Mouse (Mus musculus): ENCODE data around the gene Slc16a1.

Gene Slc16a1

DNA sequence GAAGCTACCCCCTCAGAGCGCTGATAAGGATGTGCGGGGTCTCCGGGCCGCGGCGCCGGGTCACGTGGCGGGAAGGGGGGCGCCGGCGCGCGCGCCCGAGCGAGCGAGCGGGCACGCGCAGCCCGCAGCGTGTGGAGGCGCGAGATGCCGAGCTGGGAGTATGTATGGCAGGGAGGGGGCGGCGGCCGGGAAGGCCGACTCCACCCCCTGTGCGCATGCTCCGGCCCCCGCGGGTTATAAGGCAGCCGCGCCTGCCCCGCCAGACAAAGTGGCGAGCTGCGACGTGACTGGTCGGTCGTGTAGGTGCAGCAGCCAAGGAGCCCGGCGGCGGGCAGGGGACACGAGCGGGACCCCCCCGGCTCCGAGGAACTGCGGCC, at the start of gene Slc16a1:
TSS of gene Slc16a1 (plus strand) at position 266 of the 377 bp plus-strand sequence.
- DNase-seq (ENCODE audit: low read depth, low spot score), result peak; percentile 93

DNA sequence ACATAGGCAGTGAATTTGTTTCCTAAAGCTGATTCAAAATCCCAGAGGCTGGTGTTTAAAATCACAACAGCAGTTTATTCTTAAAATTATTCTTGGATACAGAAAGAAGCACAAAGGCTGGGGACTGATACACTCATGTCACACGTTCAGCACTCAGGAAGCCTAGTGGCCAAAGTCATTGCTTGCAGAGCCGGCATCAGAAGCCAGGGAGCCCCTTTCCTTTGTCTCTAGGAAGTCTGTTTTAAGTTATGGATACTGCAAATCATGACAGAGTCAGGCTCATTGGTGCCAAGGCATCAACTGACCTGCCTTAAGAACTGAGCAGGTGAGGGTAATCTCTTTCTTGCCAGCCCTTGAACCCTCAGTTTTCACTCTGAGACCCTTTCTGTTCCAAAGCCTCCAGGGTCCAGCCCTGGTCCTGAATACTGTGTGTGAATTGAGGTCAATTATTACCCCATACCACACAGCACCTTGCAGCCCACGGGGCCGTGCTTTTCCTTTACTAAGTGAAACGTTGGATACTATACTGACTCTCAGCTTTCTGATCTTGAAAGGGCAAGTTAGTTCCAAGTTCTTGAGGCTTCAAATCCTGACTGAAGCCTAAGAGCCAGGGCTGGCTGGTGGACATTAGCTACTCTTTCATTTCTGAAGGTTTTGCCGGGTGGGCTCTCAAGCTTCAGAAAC, 41.9 kb upstream of the Slc16a1 start:
- no peak for DNase-seq (ENCODE audit: low read depth, low spot score)

DNA sequence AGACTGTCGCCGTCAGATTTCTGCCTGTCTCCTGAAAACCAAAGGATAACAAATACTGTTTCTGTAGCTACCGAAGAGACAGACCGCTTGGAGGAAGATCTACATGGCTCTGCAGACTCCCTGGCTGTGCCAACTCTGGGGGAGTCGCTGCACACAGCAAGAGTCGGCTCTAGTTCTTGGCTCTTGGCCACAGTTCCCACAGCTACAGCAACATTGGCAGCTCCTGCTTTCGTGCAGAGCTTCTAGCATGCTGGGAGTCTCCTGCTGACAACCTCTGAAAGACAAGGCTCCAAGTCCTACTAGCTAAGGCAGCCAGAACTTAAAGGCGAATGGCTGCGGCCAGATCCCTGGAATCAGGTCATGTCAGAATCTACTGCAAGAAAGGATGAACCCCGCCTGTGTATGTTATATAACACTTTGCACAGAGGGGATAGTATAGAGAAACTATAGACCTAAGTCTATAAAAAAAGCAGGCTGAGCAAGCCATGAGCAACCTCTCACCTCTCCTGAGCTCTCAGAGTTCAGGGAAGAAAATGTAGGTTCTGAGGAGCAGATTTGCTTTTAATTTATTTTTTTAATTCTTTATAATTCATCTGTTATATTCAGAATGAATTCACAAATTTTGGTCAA, 41.2 kb upstream of the Slc16a1 start:
- DNase-seq (ENCODE audit: low read depth, low spot score), result no peak

DNA sequence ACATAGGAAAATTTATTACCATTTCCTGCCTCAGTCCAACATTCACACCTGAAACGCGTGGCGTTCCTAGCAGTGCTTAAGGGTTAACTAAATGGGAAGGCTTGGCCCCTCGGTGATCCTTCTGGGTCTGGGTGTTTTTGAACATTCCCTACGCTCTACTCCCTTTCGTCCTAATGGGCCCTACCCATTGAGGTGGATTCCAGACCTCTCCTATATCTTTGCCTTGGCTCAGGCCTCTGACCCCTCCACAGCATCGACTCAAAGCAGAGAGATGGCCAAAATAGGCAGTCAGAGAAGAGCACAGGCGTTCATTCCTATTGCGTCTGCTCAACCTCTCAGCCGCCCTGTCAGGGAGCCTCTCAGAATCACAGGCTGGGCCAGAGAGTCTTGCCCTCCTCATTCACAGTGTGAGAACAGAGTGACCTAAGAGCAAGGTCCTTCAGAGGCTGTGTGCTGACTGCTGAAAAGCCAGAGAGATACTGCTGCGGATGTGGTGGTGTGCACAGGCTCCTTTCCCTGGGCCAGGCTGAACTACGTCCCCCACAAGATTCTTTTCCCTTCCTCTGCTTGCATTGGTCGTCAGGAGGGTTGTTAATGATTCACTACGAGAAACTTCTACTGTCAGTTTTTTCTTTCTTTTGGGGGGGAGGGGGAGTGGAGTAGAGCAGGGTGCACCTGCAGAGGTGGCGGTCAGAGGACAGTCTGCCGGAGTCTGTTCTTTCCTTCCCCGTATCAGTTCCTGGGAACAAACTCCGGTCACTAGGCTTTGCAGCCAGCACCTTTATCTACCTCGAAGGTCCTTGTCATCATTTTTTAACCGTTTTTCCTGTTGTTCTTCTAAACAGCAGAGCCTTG, 38.9 kb upstream of the Slc16a1 start:
- DNase-seq (ENCODE audit: low read depth, low spot score), result no peak

GRCm38 (mm10) chr3:104600691-104601090, 37.8 kb upstream of the Slc16a1 start:
- DNase-seq (ENCODE audit: low read depth, low spot score), result no peak

- no peak for DNase-seq (ENCODE audit: low read depth, low spot score)
Measured at GRCm38 (mm10) chr3:104601680-104602079, 36.8 kb upstream of the Slc16a1 start.

- DNase-seq (ENCODE audit: low read depth, low spot score), result no peak
Measured at GRCm38 (mm10) chr3:104609690-104610380, 28.6 kb upstream of the Slc16a1 start.

DNA sequence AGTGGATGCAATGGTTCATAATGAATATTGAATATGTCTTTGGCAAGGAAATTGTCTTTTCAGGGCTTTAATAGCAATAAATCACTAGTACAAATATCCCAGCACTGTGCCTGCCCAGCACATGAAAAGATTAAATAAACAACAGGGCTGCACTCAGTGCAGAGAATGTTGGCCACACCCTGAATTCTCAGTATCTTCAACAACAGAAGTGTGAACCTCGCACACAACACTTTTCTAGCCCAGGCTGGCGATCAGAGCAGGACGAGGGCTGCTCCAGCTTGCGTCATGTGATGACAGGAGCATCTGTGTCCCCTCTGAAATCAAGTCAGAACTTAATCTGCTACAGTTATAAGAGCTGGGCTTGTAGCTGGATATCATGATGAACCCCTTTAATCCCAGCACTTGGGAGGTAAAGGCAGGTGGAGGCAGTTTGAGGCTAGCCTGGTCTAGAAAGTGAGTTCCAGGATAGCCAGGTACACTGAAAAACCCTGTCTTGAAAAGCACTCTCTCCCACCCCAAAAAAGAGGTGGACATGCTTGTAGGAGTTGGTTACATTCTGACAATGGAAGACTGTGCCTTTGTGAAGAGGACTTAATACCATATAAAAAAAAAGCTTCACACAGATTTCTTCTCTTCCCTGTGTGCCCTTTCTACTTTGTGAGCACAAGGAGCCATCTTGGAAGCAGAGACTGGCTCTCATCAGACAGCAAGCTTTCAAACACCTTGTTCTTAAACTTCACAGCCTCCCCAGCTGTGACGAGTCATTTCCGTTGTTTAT, 27.8 kb upstream of the Slc16a1 start:
- no peak for DNase-seq (ENCODE audit: low read depth, low spot score)

DNA sequence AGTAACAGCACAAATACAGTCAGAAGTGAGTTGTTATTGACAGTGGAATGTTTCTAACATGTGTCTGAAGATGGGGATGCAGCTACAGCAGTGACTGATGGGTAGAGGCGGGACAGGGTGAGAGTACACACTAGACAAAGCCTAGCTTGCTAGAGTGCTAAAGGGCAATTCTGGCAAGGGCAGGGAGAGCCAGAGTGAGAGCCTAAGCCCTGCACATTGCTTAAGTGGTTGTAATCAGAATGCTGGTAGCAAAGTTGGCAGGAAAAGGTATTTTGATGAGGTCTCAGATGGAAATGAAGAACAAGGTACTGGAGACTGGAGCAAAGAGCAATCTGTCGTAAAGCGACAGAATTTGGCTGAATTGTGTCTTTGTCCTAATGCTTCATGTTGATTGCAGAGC, 26.5 kb upstream of the Slc16a1 start:
- no peak for DNase-seq (ENCODE audit: low read depth, low spot score)

GRCm38 (mm10) chr3:104613102-104613501, 25.4 kb upstream of the Slc16a1 start:
- no peak for DNase-seq (ENCODE audit: low read depth, low spot score)

GRCm38 (mm10) chr3:104614081-104614480, 24.4 kb upstream of the Slc16a1 start:
- no peak for DNase-seq (ENCODE audit: low read depth, low spot score)

- no peak for DNase-seq (ENCODE audit: low read depth, low spot score)
Measured at GRCm38 (mm10) chr3:104615216-104615615, 23.3 kb upstream of the Slc16a1 start.

DNA sequence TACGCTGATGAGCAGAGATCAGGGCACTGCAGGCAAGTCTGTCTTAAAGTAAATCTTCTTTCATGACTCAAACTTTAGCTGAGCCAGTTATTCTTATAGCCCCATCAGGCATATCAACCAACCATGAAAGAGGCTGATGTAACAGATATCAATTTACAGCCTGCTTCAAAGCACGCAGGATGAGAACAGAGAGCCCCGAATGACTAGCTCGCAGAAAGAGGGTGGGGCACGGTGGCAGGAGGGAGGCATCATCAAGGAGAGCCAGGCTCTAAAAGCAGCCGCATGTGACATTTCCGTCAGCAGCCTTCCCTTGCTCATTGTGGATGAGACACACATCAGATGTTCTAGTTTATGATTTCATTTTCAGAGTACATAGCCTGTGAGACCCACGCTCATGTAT, 22.3 kb upstream of the Slc16a1 start:
- no peak for DNase-seq (ENCODE audit: low read depth, low spot score)

GRCm38 (mm10) chr3:104621841-104622240, 16.6 kb upstream of the Slc16a1 start:
- no peak for DNase-seq (ENCODE audit: low read depth, low spot score)

GRCm38 (mm10) chr3:104629810-104630209, 8.7 kb upstream of the Slc16a1 start:
- DNase-seq (ENCODE audit: low read depth, low spot score), result no peak

- no peak for DNase-seq (ENCODE audit: low read depth, low spot score)
Measured at GRCm38 (mm10) chr3:104630941-104631340, 7.5 kb upstream of the Slc16a1 start.

DNA sequence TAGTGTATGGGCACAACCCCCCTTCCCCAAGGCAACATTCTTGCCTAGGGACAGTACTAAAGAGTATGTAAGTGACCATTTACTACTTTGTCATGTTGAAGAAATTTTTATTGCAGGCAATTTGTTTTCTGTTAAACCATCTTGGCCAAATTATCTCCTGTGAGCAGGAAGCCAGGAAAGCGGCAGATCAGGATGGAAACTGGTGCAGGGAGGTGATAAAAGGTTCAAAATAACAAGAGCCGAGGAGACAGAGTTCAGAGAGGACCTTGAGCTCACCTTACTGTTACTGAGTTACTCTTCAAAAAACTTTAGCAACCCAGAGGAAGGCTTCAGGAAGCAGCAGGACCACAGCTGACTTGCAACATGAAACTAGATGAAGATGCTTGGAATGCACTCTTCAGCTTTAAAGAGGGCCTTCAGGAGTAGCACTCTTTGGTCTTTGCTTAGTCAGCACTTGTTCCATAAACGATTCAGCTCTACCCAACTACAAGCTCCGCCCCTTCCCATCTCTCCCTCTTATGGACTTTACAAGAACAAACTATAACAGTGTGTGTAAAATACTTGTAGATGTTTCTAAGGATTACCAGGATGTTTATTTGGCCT, 5.8 kb upstream of the Slc16a1 start:
- DNase-seq (ENCODE audit: low read depth, low spot score), result no peak

DNA sequence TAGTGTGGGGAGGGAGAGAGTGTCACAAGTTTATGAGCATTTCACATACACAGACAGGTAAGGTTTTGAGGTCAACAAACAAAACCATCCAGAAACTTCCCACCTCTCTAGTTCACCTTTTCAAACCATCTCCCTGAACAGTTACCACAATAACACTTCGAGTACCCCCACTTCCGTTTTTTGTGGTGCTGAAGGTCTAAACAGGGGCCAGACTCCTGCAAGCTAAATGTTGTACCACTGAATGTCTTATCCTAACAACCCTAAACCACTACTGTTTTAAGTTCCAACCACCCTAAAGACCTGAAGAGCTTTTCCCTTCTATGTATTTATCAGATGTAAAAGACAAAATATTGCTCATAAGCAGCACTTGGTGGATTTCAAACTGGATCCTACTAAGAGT, 2.0 kb upstream of the Slc16a1 start:
- peak; percentile 29 for DNase-seq (ENCODE audit: low read depth, low spot score)

DNA sequence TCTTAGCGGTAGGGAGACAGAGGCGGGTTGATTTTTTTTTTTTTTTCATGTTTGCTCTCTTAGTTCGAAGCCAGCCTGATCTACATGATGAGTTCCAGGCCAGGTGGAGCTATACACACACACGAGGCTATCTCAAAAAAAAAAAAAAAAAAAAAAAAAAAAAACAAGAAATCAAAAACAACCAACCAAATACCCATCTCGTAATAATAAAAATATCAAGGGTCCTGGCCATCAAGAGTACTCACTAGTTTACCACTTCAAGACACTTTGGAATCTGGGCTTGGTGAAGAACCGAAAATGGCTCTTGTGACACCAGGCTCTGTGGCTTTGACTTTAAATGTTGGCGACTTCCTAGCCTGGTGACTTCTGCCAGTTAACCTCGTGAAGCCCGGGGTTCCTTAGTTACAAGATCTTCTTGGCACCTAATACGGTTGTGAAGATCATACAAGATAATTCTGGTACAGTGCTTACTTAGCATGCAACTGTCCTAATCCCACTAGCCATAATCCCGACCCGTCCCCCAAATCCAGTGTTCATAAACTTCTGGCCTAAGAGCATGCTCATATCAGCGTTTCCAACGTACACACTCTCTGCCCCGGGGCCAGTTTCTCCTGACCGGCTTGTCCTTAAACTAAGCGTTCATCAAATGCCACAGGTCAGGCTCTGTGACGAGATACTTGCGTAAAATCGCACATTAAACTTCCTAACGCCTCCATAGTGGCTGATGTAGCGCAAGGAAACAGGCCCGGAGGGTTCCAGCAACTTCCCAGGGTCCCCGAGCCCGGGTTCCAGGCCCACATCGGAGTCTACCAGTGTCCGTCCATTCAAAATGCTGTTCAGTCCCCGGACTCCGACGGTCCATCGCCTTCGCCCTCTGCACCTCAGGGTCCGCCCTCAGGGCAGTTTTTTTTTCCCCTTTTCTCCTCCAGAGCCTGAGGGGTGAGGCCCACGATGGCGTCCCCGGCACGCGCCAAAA, 753 bp upstream of the Slc16a1 start:
- DNase-seq (ENCODE audit: low read depth, low spot score), result no peak
